Mouse (Mus musculus) hematopoietic multipotent progenitor cell, adult 10-12 weeks (in vitro differentiated cells): ENCODE measurements around the gene Gm49394. TPM values are rescaled to one million over a fixed set of nuclear protein-coding genes. Genes with fewer than 3 reads are reported as not detected.

Experiments used
- polyA plus RNA-seq: library from polyadenylated mRNA; stranded (reverse); fragments of >175 nt; gene quantifications from 2 replicates; pipeline ENCODE4 v1.2.3, GENCODE M21; 2012; ENCODE audit warnings: low replicate concordance

Gm49394 gene
- 0.05 TPM in 1 of 2 replicates, not detected in the other for polyA plus RNA-seq

DNA sequence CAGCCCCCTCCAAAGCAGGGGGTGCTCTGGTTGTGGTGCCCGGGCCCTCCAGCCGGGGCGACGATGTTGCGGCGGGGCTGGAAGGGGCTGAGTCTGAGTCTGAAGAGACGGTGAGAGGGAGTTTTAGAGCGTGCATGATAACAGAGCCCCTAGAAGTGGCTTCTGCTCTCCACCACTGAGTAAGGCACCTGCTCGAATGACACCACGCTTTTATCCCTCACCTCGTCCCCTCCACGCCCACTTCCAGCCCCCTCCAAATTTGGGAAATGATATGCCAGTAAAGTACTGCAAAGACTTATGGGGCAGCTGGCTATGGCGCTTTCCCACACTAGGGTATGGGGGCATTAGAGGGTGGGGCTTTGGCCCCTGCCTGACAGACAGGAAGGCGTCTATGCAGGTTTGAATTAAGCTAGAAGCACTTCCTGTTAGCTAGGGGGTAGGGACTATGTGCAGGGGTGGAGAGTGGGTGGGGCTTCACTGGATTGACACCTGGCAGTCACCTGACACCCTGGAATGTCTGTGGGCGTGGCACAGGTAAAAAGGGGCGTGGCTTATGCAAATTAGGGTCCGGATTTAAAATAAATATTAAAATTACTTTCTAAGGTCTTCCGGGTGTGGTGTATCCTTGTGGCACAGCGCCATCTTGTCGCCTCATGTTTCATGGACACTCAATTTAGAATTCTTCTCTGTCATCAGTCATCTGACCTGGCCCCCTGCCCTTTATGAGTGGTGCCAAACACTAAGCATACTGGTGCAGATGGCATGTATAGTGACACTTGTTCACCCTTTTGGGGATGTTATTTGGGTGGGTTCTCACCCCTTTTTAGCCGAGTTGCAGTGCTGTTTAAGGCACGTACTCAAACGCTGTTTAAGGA lies at the start of gene Gm49394:
Gm49394 (minus strand) TSS at position 192 of the 875 bp plus-strand sequence.

DNA sequence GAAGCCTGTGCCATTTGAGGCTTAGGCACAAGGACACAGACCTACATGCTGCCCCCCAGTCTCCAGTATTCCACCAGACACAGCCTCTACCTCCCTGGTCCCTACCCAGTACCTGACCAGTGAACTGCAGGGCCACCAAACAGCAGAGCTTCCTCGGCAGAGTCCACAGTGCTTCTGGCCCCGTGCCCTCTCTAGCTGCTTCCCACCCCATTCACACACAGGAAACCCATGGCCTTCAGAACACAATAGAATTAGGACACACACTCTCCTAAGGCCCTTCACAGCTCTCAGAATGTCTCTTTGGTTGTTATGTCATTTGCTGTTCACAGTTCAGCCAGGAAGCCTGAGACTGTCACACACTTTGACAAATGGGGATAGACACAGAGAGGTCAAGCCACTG lies 3.1 kb downstream of the Gm49394 start, which contains the start of gene Igf2:
Igf2 (minus strand) TSS at position 158 of the 400 bp plus-strand sequence.

Other genes with a start within 250 kb of the Gm49394 start
- 0.15 and 1.6 TPM in 2 replicates for gene Syt8, start 235.1 kb downstream of the Gm49394 start, polyA plus RNA-seq
- 2.4 and 11.7 TPM in 2 replicates for gene Tnni2, start 228.1 kb downstream of the Gm49394 start, polyA plus RNA-seq
- gene Lsp1, start 209.1 kb downstream of the Gm49394 start, polyA plus RNA-seq = 568 and 613 TPM in 2 replicates
- 4.0 and 7.6 TPM in 2 replicates for gene Tnnt3, start 171.1 kb downstream of the Gm49394 start, polyA plus RNA-seq
- 12.9 and 28.3 TPM in 2 replicates for gene Mrpl23, start 137.3 kb downstream of the Gm49394 start, polyA plus RNA-seq
- gene Igf2, start 3.1 kb downstream of the Gm49394 start, polyA plus RNA-seq = 0.22 and 0.29 TPM in 2 replicates
- not detected in 2 replicates for gene Ins2, start 73.4 kb upstream of the Gm49394 start, polyA plus RNA-seq